Mouse (Mus musculus): ENCODE measurements around the gene Mtmr4.

DNA sequence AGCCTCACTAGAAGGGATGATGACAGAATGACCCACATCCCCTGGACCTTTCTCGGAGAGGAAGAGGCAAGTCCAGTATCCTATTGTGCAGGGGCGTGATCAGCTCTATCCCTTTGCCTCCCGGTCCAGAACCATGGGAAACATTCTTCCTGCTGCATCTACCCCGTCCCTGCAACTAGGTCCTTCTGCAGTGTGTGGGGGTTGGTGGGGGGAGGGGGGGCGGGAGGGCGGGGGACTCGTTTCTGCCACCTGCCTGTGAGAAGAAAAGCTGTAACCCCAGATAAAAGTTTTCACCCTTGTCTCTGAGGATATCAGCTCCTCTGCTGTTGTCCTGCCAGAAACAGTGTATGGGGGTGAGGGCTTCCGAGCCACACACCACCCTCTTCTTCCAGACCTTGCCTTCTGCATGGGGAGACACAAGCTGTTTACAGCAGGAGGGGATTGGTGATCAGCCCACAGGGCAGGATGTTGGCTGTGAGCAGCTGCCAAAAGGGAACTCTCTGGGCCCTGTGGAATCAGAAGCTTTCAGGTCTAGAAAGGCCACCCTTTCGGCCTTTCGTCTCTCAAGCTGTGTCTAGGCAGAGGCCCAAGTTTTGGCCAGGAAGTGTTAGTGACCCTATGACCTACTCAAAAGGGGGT is 12.9 kb upstream of the Mtmr4 start:
- TF ChIP-seq POLR2A (IDR thresholded peaks at IDR 0.05; ENCODE audit: insufficient read depth, low read length): no peak
- TF ChIP-seq CTCF (IDR thresholded peaks at IDR 0.05; ENCODE audit: low read depth, low read length): no peak
- TF ChIP-seq EP300 (IDR thresholded peaks at IDR 0.05; ENCODE audit: insufficient read depth, low read depth, low read length): no peak

Data from ES-Bruce4 (cell line).